Mouse (Mus musculus) skeletal muscle tissue, adult 2 months (tissue): ENCODE data around the gene Olfr711.
"Not testable (repeated sequence)": the region's sequence is repeated elsewhere in the genome, so short reads cannot be mapped to it uniquely, and the experiment has no call there.

ENCODE experiments used
- DNase-seq: peaks from one replicate; pipeline ENCODE4 v3.0.0-alpha.2; 2012; ENCODE audit warnings: low read depth, low spot score

The Olfr711 gene

DNA sequence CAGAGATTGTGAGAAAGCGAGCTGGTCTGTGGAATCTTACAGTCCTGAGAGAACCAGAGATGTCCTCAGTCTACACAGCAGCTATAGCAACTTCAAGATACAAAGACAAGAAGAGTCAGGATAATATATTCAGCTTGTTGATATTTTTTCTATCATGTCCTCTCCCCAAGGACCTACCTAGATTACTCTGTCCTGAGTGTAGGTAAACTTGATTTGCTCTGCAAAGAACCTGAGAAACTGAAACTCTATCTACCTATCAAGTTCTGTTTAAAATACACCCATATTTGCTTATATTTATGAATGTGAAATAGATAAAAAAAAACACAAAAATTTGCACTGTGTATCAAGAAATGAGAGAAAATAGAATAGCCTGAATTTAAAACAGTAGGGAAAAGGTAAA is at the start of gene Olfr711:
Gene Olfr711, minus strand, starts transcription at position 101 of the 400 bp plus-strand sequence.
- DNase-seq, result no peak

DNA sequence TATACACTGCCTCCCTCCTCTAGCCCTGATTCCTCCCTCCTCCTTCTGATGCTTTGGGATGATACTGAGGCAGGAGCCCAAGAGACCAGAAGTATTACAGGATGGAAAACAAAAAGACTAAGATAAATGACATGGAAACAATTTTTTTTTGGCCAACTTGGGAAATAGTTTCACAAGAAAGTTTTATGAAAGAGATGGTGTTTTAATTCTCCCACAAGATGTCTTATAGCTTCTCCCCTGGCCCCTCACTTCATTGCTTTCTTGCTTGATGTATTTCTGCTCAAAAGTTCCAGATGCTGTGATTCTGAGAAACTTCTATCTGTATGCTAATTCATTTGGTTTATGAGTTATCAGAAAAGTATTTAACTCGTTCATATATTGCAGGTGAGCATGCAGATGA is 30.7 kb upstream of the Olfr711 start, which contains the start of gene Olfr2:
Gene Olfr2, minus strand, starts transcription at position 101 of the 400 bp plus-strand sequence.
- no peak for DNase-seq

DNA sequence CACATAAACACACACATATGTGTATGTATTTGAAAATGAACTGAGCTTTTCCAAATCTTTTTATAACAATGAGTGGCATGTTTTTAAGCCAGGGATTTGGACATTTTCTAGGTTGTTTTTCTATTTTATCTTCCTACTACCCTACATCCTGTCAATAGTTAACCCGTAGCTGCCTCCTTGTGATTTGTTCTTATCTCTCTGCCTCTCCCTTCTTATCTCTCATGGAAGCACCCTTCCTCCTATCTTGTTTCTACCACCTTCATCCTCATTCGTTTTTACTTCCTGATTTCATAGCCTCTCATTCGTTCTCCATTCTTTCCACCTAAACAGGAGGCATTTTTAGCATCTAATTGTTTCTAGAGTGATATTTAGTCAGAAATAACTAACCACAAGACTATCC is 28.9 kb upstream of the Olfr711 start:
- DNase-seq, result no peak

DNA sequence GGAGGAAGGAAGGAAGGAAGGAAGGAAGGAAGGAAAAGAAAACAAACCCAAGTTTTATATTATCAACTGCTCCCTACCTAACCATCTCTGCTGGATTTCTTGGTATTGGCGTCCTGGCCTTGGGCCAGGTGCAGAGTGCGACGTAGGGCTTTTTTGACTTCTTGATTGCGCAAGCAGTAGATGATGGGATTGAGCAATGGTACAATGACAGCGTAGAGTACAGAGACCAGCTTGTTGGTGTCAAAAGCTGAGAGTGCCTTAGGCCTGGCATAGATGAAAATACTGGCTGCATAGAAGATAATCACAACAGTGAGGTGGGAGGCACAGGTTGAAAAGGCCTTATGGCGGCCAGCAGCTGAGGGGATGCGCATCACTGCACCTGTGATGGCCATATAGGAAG is 25.5 kb upstream of the Olfr711 start:
- no peak for DNase-seq

DNA sequence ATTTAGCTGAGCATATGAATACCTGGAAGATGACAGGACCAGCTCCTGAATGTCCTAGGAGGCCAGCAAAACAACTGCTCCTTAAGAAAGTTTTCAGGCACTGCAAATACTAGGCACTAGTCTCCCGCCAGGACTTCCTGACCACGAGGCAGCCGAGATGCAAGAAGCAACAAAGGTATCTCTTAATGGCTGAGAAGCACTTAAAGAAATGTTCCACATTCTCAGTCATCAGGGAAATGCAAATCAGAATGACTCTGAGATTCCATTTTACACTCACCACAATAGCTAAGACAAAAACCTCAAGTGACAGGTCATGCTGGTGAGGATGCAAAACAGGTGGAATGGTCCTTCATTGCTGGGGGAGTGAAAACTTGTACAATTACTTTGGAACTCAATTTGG is 10.0 kb upstream of the Olfr711 start:
- no peak for DNase-seq

DNA sequence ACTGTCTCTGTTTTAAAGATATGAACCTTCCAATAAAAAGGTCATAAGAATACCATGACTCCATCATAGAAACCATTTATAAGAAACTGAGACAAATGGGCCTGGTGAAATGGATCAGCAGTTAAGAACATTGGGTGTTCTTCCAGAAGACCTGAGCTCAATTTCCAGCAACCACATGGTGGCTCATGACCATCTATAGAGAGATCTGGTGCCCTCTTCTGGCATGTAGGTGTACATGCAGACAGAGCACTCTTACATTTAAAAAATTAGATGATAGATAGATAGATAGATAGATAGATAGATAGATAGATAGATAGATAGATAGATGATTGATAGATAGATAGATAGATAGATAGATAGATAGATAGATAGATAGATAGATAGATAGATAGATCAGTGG is 7.8 kb downstream of the Olfr711 start:
- not testable (repeated sequence) for DNase-seq

DNA sequence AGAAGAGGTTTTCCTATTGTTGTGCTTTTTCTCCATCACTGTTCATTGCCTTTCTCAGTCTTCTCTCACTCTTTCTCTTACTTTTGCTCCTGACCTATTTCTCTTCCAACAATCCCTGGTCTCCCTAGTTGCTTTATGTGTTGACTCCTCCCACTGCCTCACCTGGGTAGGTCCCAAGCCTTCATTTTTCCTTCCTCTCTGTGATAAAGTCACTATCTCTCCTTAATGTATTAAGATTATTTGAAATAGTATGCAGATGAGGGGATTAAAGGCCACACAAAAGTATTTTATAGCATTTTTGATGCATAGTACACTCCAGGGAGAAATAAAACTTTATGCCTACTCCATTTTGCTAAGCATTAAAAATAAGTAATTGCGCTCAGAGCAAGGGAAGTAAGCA is 11.4 kb downstream of the Olfr711 start, which contains the start of gene Olfr6:
Gene Olfr6, minus strand, starts transcription at position 101 of the 400 bp plus-strand sequence.
- DNase-seq, result no peak

DNA sequence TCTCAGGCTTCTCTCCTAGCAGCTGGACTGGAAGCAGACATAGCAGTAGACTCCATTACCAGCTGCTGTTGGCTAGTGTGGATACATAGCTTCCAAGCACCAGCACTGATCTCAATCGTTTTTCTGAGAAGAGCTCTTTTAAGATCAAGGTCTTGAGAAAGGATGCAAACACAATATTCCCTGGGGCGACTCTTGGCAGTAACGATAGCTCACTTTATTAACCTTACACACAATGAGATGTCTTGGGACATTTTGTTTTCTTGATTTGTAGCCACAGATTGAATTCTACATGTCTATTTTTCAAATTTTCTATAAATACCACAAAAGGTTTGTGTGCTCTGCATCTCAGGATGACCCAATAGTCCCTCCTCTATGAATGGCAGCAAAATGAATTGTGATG is 27.0 kb downstream of the Olfr711 start, which contains the start of gene Olfr710:
Gene Olfr710, minus strand, starts transcription at position 101 of the 400 bp plus-strand sequence.
- no peak for DNase-seq

DNA sequence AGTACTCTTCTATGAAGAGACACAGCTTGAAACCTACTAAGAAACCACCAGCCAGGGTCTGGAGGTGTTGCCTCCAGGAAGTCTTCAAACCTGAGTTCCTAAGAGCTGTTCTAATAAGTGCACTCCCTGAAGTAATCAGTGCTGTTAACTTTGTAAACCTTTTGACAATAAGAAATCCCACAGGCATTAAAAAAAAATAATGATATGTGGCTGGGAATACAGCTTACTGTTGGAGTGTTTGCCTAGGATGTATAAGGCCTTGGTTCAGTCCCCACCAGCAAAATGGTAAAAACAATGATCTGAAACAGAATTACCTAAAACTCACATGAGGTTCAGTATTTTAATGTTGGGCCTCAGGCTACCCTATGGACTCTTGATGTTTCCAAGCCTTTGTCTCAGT is 43.1 kb downstream of the Olfr711 start, which contains the start of gene Olfr709-ps1:
Gene Olfr709-ps1, minus strand, starts transcription at position 101 of the 400 bp plus-strand sequence.
- no peak for DNase-seq

DNA sequence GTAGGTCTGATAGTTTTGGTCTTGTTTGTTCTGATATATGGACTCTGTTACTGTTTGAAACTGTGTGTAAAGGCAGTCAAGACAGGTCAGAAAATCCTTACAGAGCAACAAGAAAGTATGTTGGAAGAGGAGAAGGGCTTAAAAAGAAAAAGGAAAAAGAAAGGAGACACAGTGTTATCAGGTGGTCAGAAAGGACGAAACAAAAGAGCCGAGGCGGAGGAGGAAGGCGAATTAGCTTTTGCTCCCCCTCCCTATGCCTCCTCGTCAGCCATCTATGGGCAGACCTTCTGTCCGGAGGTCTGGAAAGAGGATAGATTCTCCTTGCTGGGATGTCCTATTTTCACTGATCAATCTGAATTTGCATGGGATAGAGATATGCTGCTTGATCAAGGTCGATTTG is 54.3 kb downstream of the Olfr711 start:
- not testable (repeated sequence) for DNase-seq
